Mouse (Mus musculus) bone marrow macrophage, adult 2 months (primary cell): ENCODE measurements around the gene Gm47791.

Experiments used
- CTCF ChIP-seq: IDR thresholded peaks from 2 replicates; pipeline ENCODE4 v1.5.1; 2012; ENCODE audit warnings: low read depth, mild to moderate bottlenecking, low read length, moderate library complexity
- POLR2A ChIP-seq: IDR thresholded peaks from 2 replicates; pipeline ENCODE4 v1.6.1; 2012; ENCODE audit warnings: mild to moderate bottlenecking, low read depth, low read length, borderline replicate concordance

DNA sequence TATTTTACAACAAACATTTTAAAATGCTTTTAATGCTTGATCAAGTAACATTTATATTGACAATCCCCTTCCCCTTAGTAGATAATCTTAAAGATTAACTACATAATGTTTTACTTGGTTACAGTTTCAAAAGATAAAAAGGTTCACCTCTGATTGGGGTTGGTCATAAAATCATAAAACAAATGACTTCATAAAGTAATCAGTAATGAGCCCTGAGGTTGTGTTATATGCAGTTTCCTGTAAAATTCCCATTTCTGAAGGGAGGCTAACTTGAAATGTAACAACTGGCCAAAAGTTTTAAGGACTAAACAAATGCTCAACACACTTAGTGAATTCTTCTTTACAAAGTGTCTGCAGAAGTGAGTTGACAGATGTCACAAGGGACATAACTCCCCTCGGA is 4.8 kb downstream of the Gm47791 start:
- TF ChIP-seq CTCF, result no peak
- TF ChIP-seq POLR2A, result no peak
